Mouse (Mus musculus): ENCODE data around the gene Adam1b.

- TF ChIP-seq CTCF (IDR thresholded peaks at IDR 0.05; ENCODE audit: borderline replicate concordance, extremely low read depth, insufficient read depth, insufficient read length) = no peak
- TF ChIP-seq POLR2A (IDR thresholded peaks at IDR 0.05; ENCODE audit: borderline replicate concordance, extremely low read depth, insufficient read depth, insufficient read length, poor library complexity, severe bottlenecking) = no peak
Measured at GRCm38 (mm10) chr5:121455510-121456265, 47.5 kb downstream of the Adam1b start.

Data from brain, embryonic 14.5 days (tissue).